Mouse (Mus musculus) E14TG2a.4 (cell line): ENCODE measurements around the gene Sorbs2.

ENCODE experiments used
- H3K27me3 ChIP-seq: 2 replicates; pipeline ENCODE4 v1.6.1; 2014; ENCODE audit warnings: low read length, control low read depth; ENCODE audit not compliant: insufficient read depth
- H3K36me3 ChIP-seq: 2 replicates; pipeline ENCODE4 v1.6.1; 2014; ENCODE audit warnings: low read length, control low read depth; ENCODE audit not compliant: insufficient read depth
- H3K4me1 ChIP-seq: replicated peaks from 2 replicates; pipeline ENCODE4 v1.6.1; 2014; ENCODE audit warnings: low read depth, low read length, control low read depth
- H3K4me3 ChIP-seq: replicated peaks from 2 replicates; pipeline ENCODE4 v1.5.1; 2014; ENCODE audit warnings: mild to moderate bottlenecking, low read length
- H3K9me3 ChIP-seq: 2 replicates; pipeline ENCODE4 v1.6.1; 2014; ENCODE audit warnings: low read length, control low read depth
- CTCF ChIP-seq: conservative IDR thresholded peaks from 2 replicates; pipeline ENCODE4 v1.5.1; 2014; ENCODE audit warnings: low read length
- NANOG ChIP-seq: IDR thresholded peaks from 2 replicates; pipeline ENCODE4 v1.6.1; 2014; ENCODE audit warnings: borderline replicate concordance, low read length, mixed read lengths
- POU5F1 ChIP-seq: IDR thresholded peaks from 2 replicates; pipeline ENCODE4 v1.6.1; 2014; ENCODE audit warnings: low read length, borderline replicate concordance

Sorbs2 gene

GRCm38 (mm10) chr8:45584390-45585052 lies 76.9 kb downstream of the Sorbs2 start:
- TF ChIP-seq CTCF: no peak
- TF ChIP-seq POU5F1: no peak
- H3K4me3 ChIP-seq: no peak overlapping the region
- H3K27me3 ChIP-seq: no peaks in the 10 kb centered on the region
- H3K9me3 ChIP-seq: no peaks in the 10 kb centered on the region
- no peaks in the 10 kb centered on the region for H3K4me1 ChIP-seq
- no peaks in the 10 kb centered on the region for H3K36me3 ChIP-seq

DNA sequence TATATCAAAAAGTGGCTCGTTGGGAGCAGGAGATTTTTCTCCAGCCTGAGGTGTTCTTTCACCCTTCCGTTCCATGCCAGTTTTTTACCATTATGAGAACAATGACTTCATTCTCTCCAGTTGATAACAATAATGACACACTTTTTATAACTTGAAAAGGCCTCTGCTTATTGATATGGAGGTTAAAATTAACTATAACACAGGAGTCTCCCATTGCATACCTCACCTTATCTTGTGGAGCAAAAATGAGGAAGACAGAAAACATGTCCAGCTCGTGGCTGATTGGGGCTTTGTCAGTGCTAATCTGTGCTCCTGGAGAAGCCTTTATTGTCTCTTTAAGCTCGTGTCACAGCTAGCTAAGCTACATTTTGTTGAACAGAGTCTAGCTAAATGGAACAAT lies 77.6 kb downstream of the Sorbs2 start:
- H3K36me3 ChIP-seq: no peaks in the 10 kb centered on the region
- no peaks in the 10 kb centered on the region for H3K9me3 ChIP-seq
- TF ChIP-seq POU5F1 (no peak), CTCF (no peak), NANOG (no peak)
- H3K4me1 ChIP-seq: no peaks in the 10 kb centered on the region
- H3K4me3 ChIP-seq: no peak overlapping the region
- no peaks in the 10 kb centered on the region for H3K27me3 ChIP-seq

GRCm38 (mm10) chr8:45587011-45587410 lies 79.4 kb downstream of the Sorbs2 start:
- Histone ChIP-seq H3K9me3 (no peaks in the 10 kb centered on the region), H3K4me1 (no peaks in the 10 kb centered on the region), H3K36me3 (no peaks in the 10 kb centered on the region), H3K4me3 (no peak overlapping the region), H3K27me3 (no peaks in the 10 kb centered on the region)
- no peak for TF ChIP-seq POU5F1
- TF ChIP-seq NANOG: no peak
- TF ChIP-seq CTCF: no peak

- no peaks in the 10 kb centered on the region for H3K9me3 ChIP-seq
- no peaks in the 10 kb centered on the region for H3K4me1 ChIP-seq
- TF ChIP-seq NANOG: no peak
- no peak for TF ChIP-seq CTCF
- no peak for TF ChIP-seq POU5F1
- H3K36me3 ChIP-seq: no peaks in the 10 kb centered on the region
- H3K27me3 ChIP-seq: no peaks in the 10 kb centered on the region
- no peak overlapping the region for H3K4me3 ChIP-seq
These were observed 84.3 kb downstream of the Sorbs2 start for GRCm38 (mm10) chr8:45591888-45592287.

DNA sequence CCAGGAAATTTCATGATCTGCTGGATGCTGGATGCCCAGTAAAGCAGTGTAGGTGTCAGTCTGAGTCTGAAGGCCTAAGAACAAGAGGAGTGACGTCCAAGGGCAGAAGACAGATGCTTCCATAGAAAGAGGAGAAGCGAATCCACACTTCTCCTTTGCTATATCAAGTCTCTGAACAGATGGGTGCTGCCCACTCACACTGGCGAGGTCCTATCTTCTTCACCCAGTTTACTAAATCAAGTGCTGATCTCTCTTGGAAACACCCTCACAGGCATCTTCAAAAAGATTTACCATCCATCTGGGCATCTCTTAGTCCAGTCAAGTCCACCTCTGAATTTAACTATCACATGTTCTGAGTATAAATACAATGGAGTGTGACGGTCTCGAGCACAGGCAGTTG lies 86.1 kb downstream of the Sorbs2 start:
- H3K4me1 ChIP-seq: no peaks in the 10 kb centered on the region
- no peak overlapping the region for H3K4me3 ChIP-seq
- no peaks in the 10 kb centered on the region for H3K36me3 ChIP-seq
- TF ChIP-seq CTCF: no peak
- TF ChIP-seq NANOG: no peak
- TF ChIP-seq POU5F1: no peak
- H3K27me3 ChIP-seq: no peaks in the 10 kb centered on the region
- H3K9me3 ChIP-seq: no peaks in the 10 kb centered on the region

DNA sequence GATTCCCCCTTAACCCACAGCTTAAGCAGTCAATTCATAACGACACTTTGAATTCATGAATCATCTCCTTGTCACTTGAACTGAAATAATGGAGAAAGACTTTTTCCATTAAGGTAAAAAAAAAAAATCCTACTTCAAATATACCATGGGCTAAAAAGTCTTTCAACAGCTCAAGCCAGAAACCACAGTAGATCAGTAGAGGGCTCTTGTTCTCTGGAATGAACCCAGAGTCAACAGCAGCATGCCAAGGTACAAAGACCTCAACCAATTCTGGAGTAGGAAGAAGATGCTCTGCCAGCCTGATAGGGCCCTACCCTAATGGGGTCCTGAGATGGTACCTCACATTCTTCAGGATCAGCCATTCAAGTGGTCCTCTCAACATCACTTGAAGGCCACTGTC lies 88.4 kb downstream of the Sorbs2 start:
- Histone ChIP-seq H3K9me3 (no peaks in the 10 kb centered on the region), H3K27me3 (no peaks in the 10 kb centered on the region), H3K36me3 (no peaks in the 10 kb centered on the region), H3K4me1 (no peaks in the 10 kb centered on the region), H3K4me3 (no peak overlapping the region)
- TF ChIP-seq POU5F1 (no peak), NANOG (no peak), CTCF (no peak)

DNA sequence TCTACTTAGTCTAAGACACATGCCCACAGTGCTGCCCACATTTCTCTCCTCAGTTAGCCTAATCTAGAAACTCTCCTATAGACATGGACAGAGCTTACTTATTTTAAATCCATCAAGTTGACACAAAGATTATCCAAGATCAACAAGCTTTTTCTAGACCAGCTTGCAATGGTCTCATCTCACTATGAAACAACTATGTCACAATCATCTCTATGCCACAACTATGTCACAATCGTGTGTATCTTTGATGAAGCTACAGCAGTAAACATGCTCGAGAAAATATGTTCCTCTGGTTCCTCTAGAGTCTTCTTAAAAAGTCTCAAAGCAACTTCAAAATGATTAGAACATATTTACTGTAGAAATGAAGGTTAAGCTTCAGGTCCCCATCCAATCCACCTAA lies 89.0 kb downstream of the Sorbs2 start:
- no peaks in the 10 kb centered on the region for H3K36me3 ChIP-seq
- no peak overlapping the region for H3K4me3 ChIP-seq
- H3K4me1 ChIP-seq: no peaks in the 10 kb centered on the region

DNA sequence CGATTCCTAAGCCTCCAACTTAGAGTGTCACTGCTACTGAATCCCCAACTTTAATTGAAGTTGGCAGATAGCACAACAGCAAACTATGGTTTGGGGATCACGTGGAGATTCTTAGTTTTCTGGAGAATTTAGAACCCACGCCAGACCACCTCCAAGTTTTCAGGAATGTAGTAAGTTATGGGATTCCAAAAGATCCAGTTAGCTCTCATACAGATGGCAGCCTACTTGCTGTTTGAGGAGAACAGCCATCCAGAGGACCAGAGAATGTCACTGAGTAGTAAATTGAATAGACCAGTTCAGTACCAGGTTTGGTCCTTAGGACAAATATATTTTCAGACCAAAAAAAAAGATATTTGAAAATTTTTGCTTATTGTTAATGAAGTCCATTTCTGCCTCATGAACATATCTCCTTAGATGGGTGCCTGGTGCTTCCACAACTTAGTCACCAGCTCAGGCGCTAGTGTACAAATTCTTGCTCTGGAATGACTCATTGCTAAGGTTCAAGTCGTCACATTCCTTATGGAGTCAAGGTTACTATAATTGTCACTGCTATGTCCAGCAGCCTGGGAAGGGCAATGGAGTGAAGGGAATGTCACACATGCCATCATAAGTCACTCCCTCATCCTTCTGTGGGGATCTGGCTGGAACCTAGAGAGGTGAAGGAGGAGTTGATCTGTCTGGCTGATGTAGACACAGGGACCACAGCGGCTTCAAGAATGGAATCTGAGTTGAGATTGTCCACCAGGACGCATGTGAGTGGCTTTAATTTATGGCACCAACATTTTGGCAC lies 90.2 kb downstream of the Sorbs2 start:
- no peaks in the 10 kb centered on the region for H3K4me1 ChIP-seq
- H3K4me3 ChIP-seq: no peak overlapping the region
- TF ChIP-seq NANOG (no peak), POU5F1 (no peak), CTCF (no peak)

More for the DNA sequence above, 89.0 kb downstream of the Sorbs2 start:
- TF ChIP-seq POU5F1: no peak
- no peak for TF ChIP-seq CTCF
- no peak for TF ChIP-seq NANOG
- Histone ChIP-seq H3K9me3 (no peaks in the 10 kb centered on the region), H3K27me3 (no peaks in the 10 kb centered on the region)

DNA sequence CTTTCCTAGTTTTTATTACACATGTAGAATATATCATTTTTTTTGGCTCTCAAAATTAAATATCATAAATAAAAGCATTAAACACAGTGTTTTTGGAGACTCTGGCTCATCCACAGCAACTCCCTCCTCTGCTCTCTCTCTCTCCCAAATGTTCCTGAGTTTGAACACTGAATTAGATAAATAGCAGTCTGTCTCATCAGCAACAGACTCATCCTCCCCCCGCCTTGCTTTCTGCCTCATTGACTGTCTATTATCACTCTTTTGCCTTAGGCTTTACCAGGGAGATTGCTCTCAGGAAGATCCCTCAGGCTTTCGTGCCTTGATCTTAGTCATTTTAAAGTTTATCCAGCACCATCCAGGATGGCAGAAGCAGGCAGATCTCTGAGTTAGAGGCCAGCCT lies 91.3 kb downstream of the Sorbs2 start:
- Histone ChIP-seq H3K27me3 (no peaks in the 10 kb centered on the region), H3K4me3 (no peak overlapping the region), H3K9me3 (no peaks in the 10 kb centered on the region), H3K36me3 (no peaks in the 10 kb centered on the region), H3K4me1 (no peaks in the 10 kb centered on the region)
- TF ChIP-seq NANOG: no peak
- TF ChIP-seq CTCF: no peak
- TF ChIP-seq POU5F1: no peak

More for the DNA sequence above, 90.2 kb downstream of the Sorbs2 start:
- no peaks in the 10 kb centered on the region for H3K9me3 ChIP-seq
- H3K27me3 ChIP-seq: no peaks in the 10 kb centered on the region
- no peaks in the 10 kb centered on the region for H3K36me3 ChIP-seq
